Comparison of ENCODE assay signal across 23 mouse cellular contexts in genomic region chr17:32341102-32341501, GRCm38 (mm10). TPM values are rescaled to one million over a fixed set of nuclear protein-coding genes. Genes with fewer than 3 reads are reported as not detected.
A peak's percentile ranks its signal among the peaks of the same experiment; 100 is the strongest.
DNase-seq lines count a peak whose midpoint lies in the region; ATAC-seq and TF ChIP-seq lines count a peak whose summit lies in the region.
"Had no signal": no experiment of that assay in that cellular context is flagged by ENCODE, and none has a peak within 500 bp of the region (broad histone marks: within the 10 kb centered on the region; RNA-seq: fewer than 3 reads in every experiment).

No protein-coding gene starts in this region.

- H3K4me1 ChIP-seq in forebrain, embryonic 10.5 days, result no peaks in the 10 kb centered on the region
- H3K4me1 ChIP-seq: heart, embryonic 15.5 days had no signal

- ATAC-seq in inflammation-experienced regulatory T-cells, adult 6 months, result peak; percentile 65
- ATAC-seq: forebrain, embryonic 14.5 days; forebrain, postnatal 0 days; hindbrain, postnatal 0 days had no signal

- no peak for TF ChIP-seq CTCF in layer of hippocampus, adult 2 months (conservative IDR thresholded peaks at IDR 0.05)

- no peaks in the 10 kb centered on the region for H3K27me3 ChIP-seq in forebrain, embryonic 10.5 days (ENCODE audit: poor library complexity, severe bottlenecking)
- H3K27me3 ChIP-seq: heart, embryonic 12.5 days; heart, embryonic 15.5 days had no signal

- no peaks in the 10 kb centered on the region for H3K9me3 ChIP-seq in forebrain, embryonic 10.5 days
- H3K9me3 ChIP-seq: heart, embryonic 12.5 days; heart, embryonic 15.5 days had no signal

- peaks cover 67% of the 10 kb centered on the region for H3K36me3 ChIP-seq in forebrain, embryonic 10.5 days (replicated peaks)

- peak overlapping the region; percentile 15; the same call in 1 of the 2 replicates for H3K27ac ChIP-seq in layer of hippocampus, adult 2 months
- H3K27ac ChIP-seq in forebrain, embryonic 10.5 days, result no peak overlapping the region
- H3K27ac ChIP-seq: gastrocnemius, adult 2 months; heart, embryonic 15.5 days; hindbrain, embryonic 14.5 days; hindbrain, postnatal 0 days had no signal

- H3K4me3 ChIP-seq in layer of hippocampus, adult 2 months, result no peak overlapping the region
- no peak overlapping the region for H3K4me3 ChIP-seq in forebrain, embryonic 10.5 days
- H3K4me3 ChIP-seq: gastrocnemius, adult 2 months; heart, embryonic 12.5 days; heart, embryonic 15.5 days had no signal

- DNase-seq in layer of hippocampus, adult 2 months (ENCODE audit: low spot score in 2 of 2), result no peak
- DNase-seq in layer of hippocampus, adult 9-10 months (ENCODE audit: low spot score), result no peak
- DNase-seq in thymus, postnatal 0 days (ENCODE audit: low spot score), result peak; percentile 9
- DNase-seq in thymus, postnatal 14 days, result no peak
- no peak for DNase-seq in retina, embryonic 14.5 days (ENCODE audit: low spot score)
- DNase-seq in forebrain, embryonic 10.5 days (ENCODE audit: extremely low spot score, low spot score), result no peak
- DNase-seq: adrenal gland, postnatal 10 days; adrenal gland, postnatal 36 days; cerebellum, adult 18-20 months; cerebellum, adult 9-10 months; cerebellum, postnatal 14 days; forebrain, postnatal 0 days; gastrocnemius, adult 2 months; gastrocnemius, postnatal 14 days; heart, adult 11 months; heart, postnatal 10 days; heart, postnatal 4 days had no signal

- 90% methylated on average over 1 of the region's 1 CpGs for WGBS in forebrain, embryonic 10.5 days

RNA-seq across cellular contexts. Expression of gene Akap8l, which starts 9.3 kb away (rescaled TPM):
- 100 to 1,000 TPM; 220 to 238 TPM for total RNA-seq in layer of hippocampus, adult 2 months (2021)
- 62.4 and 66.4 TPM in 2 replicates for polyA plus RNA-seq in thymus, postnatal 0 days (2015; fragmentation: Nextera tagmentation; extraction: Ambion mirVana)
- 10 to 100 TPM; 31.9 to 78.6 (median 57.6) TPM for polyA plus RNA-seq in inflammation-experienced regulatory T-cells, adult 6 months (2017; shearing (Covaris generic))
- polyA plus RNA-seq in forebrain, embryonic 10.5 days (2016; fragmentation: Nextera tagmentation; extraction: Ambion mirVana), result 79.0 and 79.9 TPM in 2 replicates

RNA-seq across cellular contexts. Expression of gene Akap8, which starts 20.1 kb away (rescaled TPM):
- 100 to 1,000 TPM in 1 of 2 experiments, 10 to 100 TPM in 1; 99.2 to 112 TPM for total RNA-seq in layer of hippocampus, adult 2 months (2021)
- polyA plus RNA-seq in thymus, postnatal 0 days (2015; fragmentation: Nextera tagmentation; extraction: Ambion mirVana), result 73.0 and 82.9 TPM in 2 replicates
- 100 to 1,000 TPM; 122 to 190 (median 146) TPM for polyA plus RNA-seq in inflammation-experienced regulatory T-cells, adult 6 months (2017; shearing (Covaris generic))
- 144 and 147 TPM in 2 replicates for polyA plus RNA-seq in forebrain, embryonic 10.5 days (2016; fragmentation: Nextera tagmentation; extraction: Ambion mirVana)

RNA-seq across cellular contexts. Expression of gene Wiz, which starts 48.1 kb away (rescaled TPM):
- total RNA-seq in layer of hippocampus, adult 2 months (2021), result 10 to 100 TPM; 55.0 to 57.2 TPM
- 13.2 and 15.3 TPM in 2 replicates for polyA plus RNA-seq in thymus, postnatal 0 days (2015; fragmentation: Nextera tagmentation; extraction: Ambion mirVana)
- 10 to 100 TPM in 2 of 3 experiments, 1 to 10 TPM in 1; 9.5 to 14.6 (median 11.6) TPM for polyA plus RNA-seq in inflammation-experienced regulatory T-cells, adult 6 months (2017; shearing (Covaris generic))
- 24.9 and 25.9 TPM in 2 replicates for polyA plus RNA-seq in forebrain, embryonic 10.5 days (2016; fragmentation: Nextera tagmentation; extraction: Ambion mirVana)

RNA-seq across cellular contexts. Expression of gene Brd4, which starts 56.6 kb away (rescaled TPM):
- 100 to 1,000 TPM; 103 to 121 TPM for total RNA-seq in layer of hippocampus, adult 2 months (2021)
- 53.3 and 60.7 TPM in 2 replicates for polyA plus RNA-seq in thymus, postnatal 0 days (2015; fragmentation: Nextera tagmentation; extraction: Ambion mirVana)
- polyA plus RNA-seq in inflammation-experienced regulatory T-cells, adult 6 months (2017; shearing (Covaris generic)), result 10 to 100 TPM; 58.7 to 77.4 (median 72.6) TPM
- 112 and 113 TPM in 2 replicates for polyA plus RNA-seq in forebrain, embryonic 10.5 days (2016; fragmentation: Nextera tagmentation; extraction: Ambion mirVana)
